Mouse (Mus musculus) forebrain, postnatal 0 days (tissue): ENCODE data around the gene Dnaja3. TPM values are rescaled to one million over a fixed set of nuclear protein-coding genes. Genes with fewer than 3 reads are reported as not detected.
A peak's percentile ranks its signal among the peaks of the same experiment; 100 is the strongest.

Experiments
- ATAC-seq: fragments of 200-750 bp; cut with Nextera tagmentation; 2 replicates; pipeline ENCODE4 v1.8.0; 2017; ENCODE audit warnings: mild to moderate bottlenecking, moderate library complexity
- DNase-seq: peaks from one replicate; pipeline ENCODE4 v3.0.0-alpha.2; 2015
- H3K27ac ChIP-seq: fragments of 300-500 bp; sonication (generic); 2 replicates; pipeline ENCODE4 v1.5.1; 2014; ENCODE audit warnings: low read depth, mild to moderate bottlenecking, antibody characterized with exemption, low read length, moderate library complexity, mixed read lengths
- H3K27me3 ChIP-seq: fragments of 300-500 bp; sonication (generic); 2 replicates; pipeline ENCODE4 v1.6.1; 2014; ENCODE audit warnings: mild to moderate bottlenecking, low read length, mixed read lengths; ENCODE audit not compliant: insufficient read depth
- H3K36me3 ChIP-seq: fragments of 300-500 bp; sonication (generic); 2 replicates; pipeline ENCODE4 v1.6.1; 2014; ENCODE audit warnings: mild to moderate bottlenecking, moderate library complexity; ENCODE audit not compliant: insufficient read depth
- H3K4me1 ChIP-seq: fragments of 300-500 bp; sonication (generic); 2 replicates; pipeline ENCODE4 v1.6.1; 2014; ENCODE audit warnings: antibody characterized with exemption; ENCODE audit not compliant: insufficient read depth
- H3K4me2 ChIP-seq: fragments of 300-500 bp; sonication (generic); 2 replicates; pipeline ENCODE4 v1.6.1; 2014; ENCODE audit warnings: low read depth, mild to moderate bottlenecking, moderate library complexity
- H3K4me3 ChIP-seq: fragments of 300-500 bp; sonication (generic); 2 replicates; pipeline ENCODE4 v1.5.1; 2014; ENCODE audit warnings: low read depth, low read length, mixed read lengths
- H3K9ac ChIP-seq: fragments of 300-500 bp; sonication (generic); 2 replicates; pipeline ENCODE4 v1.6.1; 2014; ENCODE audit warnings: mild to moderate bottlenecking
- H3K9me3 ChIP-seq: fragments of 300-500 bp; sonication (generic); 2 replicates; pipeline ENCODE4 v1.6.1; 2016; ENCODE audit warnings: low read length
- CTCF ChIP-seq: sonication (generic); IDR thresholded peaks from 2 replicates; pipeline ENCODE4 v1.5.1; 2016; ENCODE audit warnings: antibody characterized with exemption, control low read depth, low read depth
- WGBS: fragments of 180-500 bp; shearing (Covaris S2); extraction: QIAGEN DNeasy Blood & Tissue Kit; methylation state at CpG from one replicate; pipeline ENCODE4 v1.1.7; 2014; 5-methylcytosine and 5-hydroxymethylcytosine counted together
- polyA plus RNA-seq: library from polyadenylated mRNA; unstranded; fragments of >200 nt; fragmentation: Nextera tagmentation; extraction: Ambion mirVana; gene quantifications from 2 replicates; pipeline ENCODE4 v1.2.1, GENCODE M21; 2015
- total RNA-seq: library from RNA; depleted of rRNA; stranded (reverse); fragments of >200 nt; gene quantifications from 2 replicates; pipeline ENCODE4 v1.2.3, GENCODE M21; 2014

Gene Dnaja3
- total and polyA plus RNA-seq, 2 experiments from 2014 or later = 48.6 to 51.5 TPM

DNA sequence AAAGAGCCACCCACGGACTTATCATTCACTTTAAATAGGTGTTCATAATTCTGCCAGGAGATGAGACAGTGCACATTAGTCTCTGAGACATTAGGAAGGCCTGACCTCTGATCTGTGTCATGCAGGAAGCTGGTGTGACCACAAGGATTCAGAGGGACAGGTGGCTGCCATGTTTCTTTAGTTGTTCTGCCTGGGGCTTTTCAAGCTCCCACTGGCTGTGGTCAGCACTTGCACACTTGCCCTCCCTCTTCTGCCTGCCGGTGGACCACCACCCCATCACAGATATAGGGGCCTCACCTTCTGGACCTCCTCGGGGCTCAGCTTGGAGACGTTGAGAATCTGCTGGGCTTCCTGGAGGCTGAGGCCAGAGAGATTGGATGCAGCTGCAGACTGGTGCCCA, 23.0 kb upstream of the Dnaja3 start:
- H3K27ac ChIP-seq = no peak overlapping the region
- H3K36me3 ChIP-seq = peaks cover 40% of the 10 kb centered on the region
- H3K4me2 ChIP-seq = no peak overlapping the region
- DNase-seq = no peak
- TF ChIP-seq CTCF = no peak
- no peak for ATAC-seq
- no peaks in the 10 kb centered on the region for H3K27me3 ChIP-seq
- H3K9me3 ChIP-seq = no peaks in the 10 kb centered on the region
- no peak overlapping the region for H3K4me3 ChIP-seq
- WGBS = 89% methylated on average over 4 of the region's 4 CpGs
- no peak overlapping the region for H3K9ac ChIP-seq
- no peaks in the 10 kb centered on the region for H3K4me1 ChIP-seq

DNA sequence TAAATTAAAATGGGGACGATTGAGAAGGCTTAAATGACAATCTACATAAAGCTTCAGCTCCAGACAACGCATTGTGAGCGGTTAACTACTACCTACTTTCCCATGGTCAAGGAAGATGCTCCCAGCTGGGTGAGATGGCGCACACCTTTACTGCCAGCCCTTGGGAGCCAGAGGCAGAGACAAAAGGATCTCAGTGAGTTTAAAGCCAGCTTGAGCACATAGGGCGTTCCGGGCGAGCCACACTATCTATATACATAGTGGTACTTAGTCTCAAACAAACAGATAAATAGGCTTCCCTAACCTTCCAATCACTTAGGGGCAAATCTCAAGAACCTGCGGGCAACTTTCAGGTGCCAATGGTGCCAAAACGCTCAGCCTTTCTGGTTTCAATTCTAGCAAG, 15.7 kb upstream of the Dnaja3 start:
- DNase-seq = no peak
- H3K9ac ChIP-seq = peak overlapping the region; percentile 75
- H3K4me1 ChIP-seq = peaks cover 13% of the 10 kb centered on the region
- H3K36me3 ChIP-seq = peaks cover 28% of the 10 kb centered on the region
- no peaks in the 10 kb centered on the region for H3K9me3 ChIP-seq
- peak overlapping the region; percentile 79 for H3K27ac ChIP-seq
- 15% methylated on average over 9 of the region's 9 CpGs for WGBS
- no peaks in the 10 kb centered on the region for H3K27me3 ChIP-seq
- H3K4me3 ChIP-seq = peak overlapping the region; percentile 52
- ATAC-seq = peak; percentile 8; the same call in 1 of the 2 replicates
- TF ChIP-seq CTCF = no peak
- peak overlapping the region; percentile 59 for H3K4me2 ChIP-seq

DNA sequence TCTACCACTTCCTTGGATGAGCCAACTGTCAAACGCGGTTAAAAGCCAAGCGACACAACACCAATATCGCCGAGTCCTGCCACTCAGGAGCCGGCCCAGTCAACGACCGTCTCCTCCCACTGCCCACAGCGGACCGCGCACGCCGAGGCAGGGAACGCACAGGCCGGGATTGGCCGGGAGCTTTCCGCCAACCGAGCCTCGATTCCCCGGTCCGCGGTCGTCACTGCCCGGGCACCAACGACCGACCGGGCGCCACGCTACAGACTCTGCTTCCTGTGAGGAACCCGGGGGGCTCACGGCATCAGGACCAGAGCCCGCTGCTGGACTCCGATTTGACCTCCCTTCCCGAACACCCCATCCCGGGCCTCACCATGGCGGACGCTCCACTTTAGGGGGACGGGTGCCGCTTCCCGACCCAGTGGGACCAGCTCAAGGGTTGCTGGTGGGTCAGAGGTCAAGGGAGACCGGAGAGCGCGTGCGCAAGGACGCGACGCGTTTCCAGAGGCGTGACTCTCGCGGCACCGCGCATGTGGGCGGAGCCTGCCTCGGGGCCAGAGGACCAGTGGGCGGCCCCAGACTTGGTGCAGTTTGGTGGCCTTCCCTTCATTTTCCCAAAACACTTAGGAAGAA, 15.2 kb upstream of the Dnaja3 start, which contains the start of gene Pam16:
TSS of gene Pam16 (minus strand) at position 508 of the 630 bp plus-strand sequence.
- ATAC-seq (peak; percentile 92), DNase-seq (peak; percentile 95)
- no peak for TF ChIP-seq CTCF
- peak within 1 kb of the TSS; percentile 79 for H3K27ac ChIP-seq
- H3K36me3 ChIP-seq = peaks cover 33% of the 10 kb centered on the region
- under 1% methylated on average over 56 of the region's 56 CpGs for WGBS
- no peaks in the 10 kb centered on the region for H3K9me3 ChIP-seq
- H3K4me2 ChIP-seq = peak within 1 kb of the TSS; percentile 59
- peak within 1 kb of the TSS; percentile 75 for H3K9ac ChIP-seq
- peaks cover 13% of the 10 kb centered on the region for H3K4me1 ChIP-seq
- H3K4me3 ChIP-seq = peak within 1 kb of the TSS; percentile 52
- no peaks in the 10 kb centered on the region for H3K27me3 ChIP-seq

DNA sequence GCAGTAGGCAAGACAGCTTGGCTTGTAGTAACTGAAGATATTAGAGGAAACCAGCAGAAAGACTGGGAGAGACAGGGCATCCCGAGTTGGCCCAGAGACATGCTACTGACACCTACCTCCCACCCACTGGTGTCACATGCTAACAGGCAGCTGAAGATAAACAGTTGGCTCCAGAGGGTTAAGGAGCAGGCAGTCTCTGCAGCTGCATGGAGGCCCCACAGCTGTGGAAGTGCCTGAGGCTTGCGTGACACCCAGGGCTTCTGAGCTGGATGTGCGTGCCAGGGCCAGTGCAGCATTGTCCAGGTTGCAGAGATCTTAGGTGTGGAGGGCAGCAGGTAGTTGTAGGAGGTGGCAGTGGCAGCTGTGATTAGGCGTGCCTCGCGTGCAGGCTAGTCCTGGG, 12.7 kb upstream of the Dnaja3 start:
- Histone ChIP-seq H3K4me3 (no peak overlapping the region), H3K9ac (no peak overlapping the region), H3K27me3 (no peaks in the 10 kb centered on the region), H3K9me3 (no peaks in the 10 kb centered on the region), H3K4me1 (peaks cover 13% of the 10 kb centered on the region), H3K27ac (no peak overlapping the region), H3K4me2 (no peak overlapping the region), H3K36me3 (peaks cover 39% of the 10 kb centered on the region)
- ATAC-seq (no peak), DNase-seq (no peak)
- WGBS = 94% methylated on average over 6 of the region's 6 CpGs
- TF ChIP-seq CTCF = no peak

DNA sequence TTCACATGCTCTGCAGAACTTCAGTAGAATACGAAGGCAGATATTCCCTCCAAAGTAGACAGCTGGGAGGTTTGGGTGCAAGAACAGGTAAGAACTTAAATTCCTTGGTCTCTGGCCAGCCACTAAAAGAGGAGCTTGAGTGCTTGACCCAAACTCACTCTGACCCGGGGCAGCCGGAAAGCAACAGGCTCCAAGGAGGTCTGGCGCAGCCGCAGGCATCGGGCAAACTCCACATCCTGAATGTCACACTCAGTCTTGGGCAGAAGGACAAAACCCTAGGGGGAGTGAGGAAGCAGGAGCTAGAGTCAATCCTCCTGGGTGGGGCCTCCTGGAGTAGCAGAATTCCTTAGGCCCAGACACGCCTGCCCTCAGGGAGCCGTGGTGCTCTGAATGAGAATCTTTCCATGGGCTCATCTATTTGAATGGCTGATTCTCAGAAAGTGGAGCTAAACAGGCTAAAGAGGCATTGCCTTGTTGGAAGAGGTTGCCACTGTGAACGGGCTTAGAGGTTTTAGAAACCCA, 10.8 kb upstream of the Dnaja3 start:
- Histone ChIP-seq H3K9me3 (no peaks in the 10 kb centered on the region), H3K4me1 (peaks cover 2% of the 10 kb centered on the region), H3K9ac (no peak overlapping the region), H3K4me3 (no peak overlapping the region), H3K27me3 (no peaks in the 10 kb centered on the region), H3K4me2 (no peak overlapping the region), H3K36me3 (peaks cover 47% of the 10 kb centered on the region), H3K27ac (no peak overlapping the region)
- ATAC-seq = no peak
- WGBS = 94% methylated on average over 9 of the region's 9 CpGs
- DNase-seq = no peak
- no peak for TF ChIP-seq CTCF

DNA sequence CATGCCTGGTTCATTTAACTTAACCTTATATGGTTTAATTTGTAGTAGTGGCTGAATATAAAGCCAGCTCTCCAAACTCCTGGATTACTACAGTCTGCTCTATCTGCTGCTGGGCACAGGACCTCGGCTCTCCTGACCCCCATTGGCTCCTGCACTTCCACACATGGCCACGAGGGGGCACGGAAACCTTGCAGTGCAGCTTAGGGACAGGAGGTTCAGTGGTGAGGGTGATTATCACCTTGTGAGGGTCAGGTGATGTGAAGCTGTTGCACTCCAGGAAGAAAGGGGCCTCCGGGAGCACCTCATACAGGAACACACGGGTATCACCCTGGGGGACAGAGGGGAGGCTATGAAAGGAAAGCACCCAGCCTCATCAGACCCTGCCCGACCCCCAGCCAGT, 9.8 kb upstream of the Dnaja3 start:
- peak; percentile 94 for TF ChIP-seq CTCF
- H3K27me3 ChIP-seq = no peaks in the 10 kb centered on the region
- H3K4me1 ChIP-seq = no peaks in the 10 kb centered on the region
- no peak overlapping the region for H3K27ac ChIP-seq
- ATAC-seq (peak; percentile 42; the same call in 1 of the 2 replicates), DNase-seq (peak; percentile 56)
- no peak overlapping the region for H3K4me2 ChIP-seq
- H3K36me3 ChIP-seq = peaks cover 47% of the 10 kb centered on the region
- 27% methylated on average over 6 of the region's 6 CpGs for WGBS
- no peaks in the 10 kb centered on the region for H3K9me3 ChIP-seq
- no peak overlapping the region for H3K4me3 ChIP-seq
- no peak overlapping the region for H3K9ac ChIP-seq

DNA sequence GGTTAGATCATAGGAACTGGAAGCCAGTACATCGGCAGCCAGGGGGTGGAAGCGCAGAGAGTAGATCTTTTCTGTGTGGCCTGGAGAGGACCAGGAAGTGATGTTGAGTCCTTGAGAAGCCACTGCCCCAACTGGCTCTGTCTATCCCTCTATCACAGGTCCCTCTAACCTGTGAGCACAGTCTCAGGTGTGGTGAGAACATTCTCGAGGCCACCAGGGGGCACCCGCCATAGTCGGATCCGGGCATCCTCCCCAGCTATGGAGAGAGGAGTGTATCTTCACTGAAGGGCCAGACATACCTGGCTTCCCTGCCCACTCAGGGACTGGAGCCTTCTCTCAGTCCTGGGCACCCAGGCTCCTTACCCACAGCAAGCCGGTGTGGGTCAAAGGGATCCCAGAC, 7.7 kb upstream of the Dnaja3 start:
- H3K27me3 ChIP-seq = no peaks in the 10 kb centered on the region
- TF ChIP-seq CTCF = peak; percentile 51
- no peak overlapping the region for H3K4me2 ChIP-seq
- H3K4me1 ChIP-seq = no peaks in the 10 kb centered on the region
- H3K4me3 ChIP-seq = no peak overlapping the region
- H3K9ac ChIP-seq = no peak overlapping the region
- ATAC-seq (peak; percentile 44; the same call in 1 of the 2 replicates), DNase-seq (no peak)
- peaks cover 39% of the 10 kb centered on the region for H3K36me3 ChIP-seq
- 45% methylated on average over 7 of the region's 7 CpGs for WGBS
- H3K9me3 ChIP-seq = no peaks in the 10 kb centered on the region
- no peak overlapping the region for H3K27ac ChIP-seq
